Comparison of ENCODE assay signal across 7 mouse cellular contexts in the genomic region with DNA sequence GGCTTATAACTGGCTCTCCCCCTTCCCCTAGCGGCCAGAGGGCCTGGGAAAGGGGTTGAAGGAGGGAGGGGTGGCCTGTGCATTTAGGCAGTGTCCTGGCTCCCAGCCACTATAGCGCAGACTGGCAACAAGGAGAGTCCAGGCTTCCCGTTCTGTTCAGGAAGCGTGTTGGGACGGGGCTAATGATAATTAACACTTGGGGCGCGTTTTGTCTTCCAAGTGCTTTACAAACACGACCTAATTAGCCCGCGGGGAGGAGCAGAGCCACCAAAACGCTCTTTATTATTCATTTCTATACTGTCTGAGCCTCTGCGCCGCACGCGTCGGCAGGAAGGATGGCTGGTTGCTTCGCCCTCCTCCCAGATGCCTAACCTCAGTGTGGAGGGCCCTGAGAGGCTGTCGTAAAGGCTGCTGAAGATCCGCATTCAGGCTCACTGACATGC.
A peak's percentile ranks its signal among the peaks of the same experiment; 100 is the strongest.
DNase-seq lines count a peak whose midpoint lies in the region; ATAC-seq and TF ChIP-seq lines count a peak whose summit lies in the region.

No protein-coding gene starts in this region.

- H3K9me3 ChIP-seq in lung, embryonic 15.5 days = no peaks in the 10 kb centered on the region
- no peaks in the 10 kb centered on the region for H3K9me3 ChIP-seq in forebrain, embryonic 12.5 days
- no peaks in the 10 kb centered on the region for H3K9me3 ChIP-seq in limb, embryonic 14.5 days (ENCODE audit: control insufficient read depth, low read length)
- H3K9me3 ChIP-seq in stomach, embryonic 15.5 days = no peaks in the 10 kb centered on the region

- H3K9ac ChIP-seq in lung, embryonic 15.5 days = no peak overlapping the region
- peak overlapping the region; percentile 36 for H3K9ac ChIP-seq in forebrain, embryonic 12.5 days
- H3K9ac ChIP-seq in limb, embryonic 14.5 days (ENCODE audit: low read depth, low read length, severe bottlenecking) = 0 out of 2 replicates have a peak overlapping the region, but pooled peaks have one; percentile 3
- H3K9ac ChIP-seq in stomach, embryonic 15.5 days = no peak overlapping the region

- peaks cover 43% of the 10 kb centered on the region for H3K27me3 ChIP-seq in lung, embryonic 15.5 days
- peaks cover 89% of the 10 kb centered on the region for H3K27me3 ChIP-seq in forebrain, embryonic 12.5 days
- peaks cover 29% of the 10 kb centered on the region for H3K27me3 ChIP-seq in limb, embryonic 14.5 days (ENCODE audit: control insufficient read depth, insufficient read depth, low read length)
- H3K27me3 ChIP-seq in stomach, embryonic 15.5 days (replicated peaks) = peaks cover 31% of the 10 kb centered on the region

- DNase-seq in lung, adult 2 months = no peak
- no peak for DNase-seq in limb, embryonic 14.5 days (ENCODE audit: low spot score)
- no peak for DNase-seq in frontal cortex, postnatal 14 days (ENCODE audit: low spot score in 2 of 2)
- DNase-seq in urinary bladder, adult 2 months (ENCODE audit: low spot score) = no peak

- TF ChIP-seq POLR2A in lung, adult 2 months (IDR thresholded peaks at IDR 0.05; ENCODE audit: borderline replicate concordance, extremely low read depth, low read depth, low read length) = no peak
- no peak for TF ChIP-seq POLR2A in limb, embryonic 14.5 days (IDR thresholded peaks at IDR 0.05; ENCODE audit: borderline replicate concordance, extremely low read depth, insufficient read depth, insufficient read length)

- H3K4me2 ChIP-seq in lung, embryonic 15.5 days = peak overlapping the region; percentile 59
- peak overlapping the region; percentile 63 for H3K4me2 ChIP-seq in forebrain, embryonic 12.5 days
- H3K4me2 ChIP-seq in limb, embryonic 14.5 days (replicated peaks; ENCODE audit: low read depth, low read length, severe bottlenecking) = peak overlapping the region; percentile 57
- peak overlapping the region; percentile 53 for H3K4me2 ChIP-seq in stomach, embryonic 15.5 days

- no peaks in the 10 kb centered on the region for H3K36me3 ChIP-seq in lung, embryonic 15.5 days
- no peaks in the 10 kb centered on the region for H3K36me3 ChIP-seq in forebrain, embryonic 12.5 days (replicated peaks)
- H3K36me3 ChIP-seq in limb, embryonic 14.5 days (ENCODE audit: control insufficient read depth, insufficient read depth, low read length) = no peaks in the 10 kb centered on the region
- no peaks in the 10 kb centered on the region for H3K36me3 ChIP-seq in stomach, embryonic 15.5 days

- peak; percentile 25; the same call in 1 of the 2 replicates for ATAC-seq in lung, embryonic 15.5 days (ENCODE audit: borderline replicate concordance, extremely low read depth, low FRiP score, low TSS enrichment)
- ATAC-seq in forebrain, embryonic 12.5 days (ENCODE audit: low FRiP score) = peak; percentile 87
- no peak for ATAC-seq in limb, embryonic 14.5 days (ENCODE audit: low FRiP score, low read depth)
- no peak for ATAC-seq in stomach, embryonic 15.5 days (ENCODE audit: insufficient read depth, low FRiP score, low read depth)

- no peak for TF ChIP-seq CTCF in lung, adult 2 months (IDR thresholded peaks at IDR 0.05; ENCODE audit: insufficient read depth, low read length)

- 2% methylated on average over 19 of the region's 19 CpGs for whole genome bisulfite sequencing in lung, embryonic 15.5 days
- WGBS in lung, adult 2 months = 7% methylated on average over 19 of the region's 19 CpGs
- under 1% methylated on average over 19 of the region's 19 CpGs for WGBS in forebrain, embryonic 12.5 days
- 1% methylated on average over 18 of the region's 19 CpGs for WGBS in limb, embryonic 14.5 days
- 5% methylated on average over 18 of the region's 19 CpGs for WGBS in stomach, embryonic 15.5 days

- peaks cover 16% of the 10 kb centered on the region for H3K4me1 ChIP-seq in lung, embryonic 15.5 days
- no peaks in the 10 kb centered on the region for H3K4me1 ChIP-seq in lung, adult 2 months (ENCODE audit: control insufficient read depth, insufficient read depth, low read length)
- H3K4me1 ChIP-seq in forebrain, embryonic 12.5 days = peaks cover 31% of the 10 kb centered on the region
- H3K4me1 ChIP-seq in limb, embryonic 14.5 days (ENCODE audit: control insufficient read depth, insufficient read depth, low read length) = peaks cover 11% of the 10 kb centered on the region; the same call in 1 of the 2 replicates
- peaks cover 14% of the 10 kb centered on the region for H3K4me1 ChIP-seq in stomach, embryonic 15.5 days

- H3K27ac ChIP-seq in lung, embryonic 15.5 days = no peak overlapping the region
- H3K27ac ChIP-seq in forebrain, embryonic 12.5 days = peak overlapping the region; percentile 74
- no peak overlapping the region for H3K27ac ChIP-seq in limb, embryonic 14.5 days (replicated peaks; ENCODE audit: low read depth, low read length)
- H3K27ac ChIP-seq in stomach, embryonic 15.5 days = no peak overlapping the region

- H3K4me3 ChIP-seq in lung, embryonic 15.5 days = peak overlapping the region; percentile 31
- no peak overlapping the region for H3K4me3 ChIP-seq in lung, adult 2 months (replicated peaks; ENCODE audit: extremely low read depth, low read depth, low read length)
- H3K4me3 ChIP-seq in forebrain, embryonic 12.5 days (replicated peaks) = peak overlapping the region; percentile 33
- H3K4me3 ChIP-seq in limb, embryonic 14.5 days (replicated peaks; ENCODE audit: low read length) = peak overlapping the region; percentile 36
- H3K4me3 ChIP-seq in stomach, embryonic 15.5 days (replicated peaks) = peak overlapping the region; percentile 26

Comparison
In these comparisons a context has a peak if more than half of its experiments do, and no peak if none do; other contexts are left out.
1. ATAC-seq: peak in lung, embryonic 15.5 days (single experiment) and forebrain, embryonic 12.5 days (single experiment); none in limb, embryonic 14.5 days (single experiment) and stomach, embryonic 15.5 days (single experiment).
2. H3K9ac ChIP-seq: peak in forebrain, embryonic 12.5 days (single experiment) and limb, embryonic 14.5 days (single experiment); none in lung, embryonic 15.5 days (single experiment) and stomach, embryonic 15.5 days (single experiment).
3. Peak in every context shown above with its lines, with median percentiles within 50 percentile points of each other: H3K4me2 ChIP-seq.